Mouse (Mus musculus) gastrocnemius, adult 8-10 months (tissue): ENCODE measurements around the gene Trpc1. TPM values are rescaled to one million over a fixed set of nuclear protein-coding genes. Genes with fewer than 3 reads are reported as not detected.
A peak's percentile ranks its signal among the peaks of the same experiment; 100 is the strongest.

Experiments
- DNase-seq, 2 experiments: peaks; one replicate each; pipeline ENCODE4 v3.0.0; 2022; ENCODE audit warnings: low spot score in 2 of 2
- total RNA-seq, 4 experiments: library from RNA; stranded (reverse); gene quantifications; 2 replicates each; pipeline ENCODE4 v1.2.4; 2022

Trpc1 gene
- 1 to 10 TPM in 2 of 4 experiments, under 1 TPM in 2; 0.72 to 1.2 (median 1.0) TPM for total RNA-seq

- peak; percentile 11 to 41 for DNase-seq
These were observed at the start of gene Trpc1 for GRCm38 (mm10) chr9:95750037-95750511. Trpc1 (minus strand) TSS chr9:95750375.

DNA sequence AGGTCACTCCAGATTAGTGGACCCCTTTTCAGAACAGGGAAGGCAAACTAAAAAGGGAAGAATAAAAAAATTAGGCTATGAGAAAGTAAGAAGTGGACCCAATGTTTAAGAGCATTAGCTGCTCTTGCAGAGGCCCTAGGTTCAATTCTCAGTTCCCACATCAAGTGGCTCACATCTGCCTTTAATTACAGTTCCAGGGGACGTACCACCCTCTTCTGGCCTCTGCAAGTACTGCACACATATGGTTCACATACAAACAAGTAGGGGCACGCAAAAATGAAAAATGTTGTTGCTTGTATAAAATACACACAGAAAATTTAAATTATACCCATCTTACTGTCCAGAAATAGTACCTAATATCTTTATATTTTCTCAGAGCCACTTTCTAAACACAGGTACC lies 46.1 kb upstream of the Trpc1 start:
- no peak for DNase-seq

DNA sequence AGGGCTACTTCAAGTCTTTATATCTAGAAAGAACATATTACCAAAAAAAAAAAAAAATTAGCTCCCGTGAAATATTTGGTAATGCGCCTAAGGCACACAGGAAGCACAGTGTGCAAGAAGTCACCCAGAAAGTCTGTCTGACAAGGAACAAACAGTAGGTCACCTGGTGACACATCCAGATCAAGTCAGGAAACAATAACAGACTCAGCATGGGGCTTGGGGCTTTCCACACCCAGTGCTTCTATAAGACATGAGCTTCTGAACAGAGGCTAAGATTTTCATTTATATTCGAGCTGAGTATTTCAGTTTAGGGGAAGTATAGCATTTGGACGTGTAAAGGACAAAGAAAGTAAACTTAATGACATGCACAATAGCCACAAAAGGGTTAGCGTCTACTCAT lies 45.7 kb upstream of the Trpc1 start:
- no peak for DNase-seq

DNA sequence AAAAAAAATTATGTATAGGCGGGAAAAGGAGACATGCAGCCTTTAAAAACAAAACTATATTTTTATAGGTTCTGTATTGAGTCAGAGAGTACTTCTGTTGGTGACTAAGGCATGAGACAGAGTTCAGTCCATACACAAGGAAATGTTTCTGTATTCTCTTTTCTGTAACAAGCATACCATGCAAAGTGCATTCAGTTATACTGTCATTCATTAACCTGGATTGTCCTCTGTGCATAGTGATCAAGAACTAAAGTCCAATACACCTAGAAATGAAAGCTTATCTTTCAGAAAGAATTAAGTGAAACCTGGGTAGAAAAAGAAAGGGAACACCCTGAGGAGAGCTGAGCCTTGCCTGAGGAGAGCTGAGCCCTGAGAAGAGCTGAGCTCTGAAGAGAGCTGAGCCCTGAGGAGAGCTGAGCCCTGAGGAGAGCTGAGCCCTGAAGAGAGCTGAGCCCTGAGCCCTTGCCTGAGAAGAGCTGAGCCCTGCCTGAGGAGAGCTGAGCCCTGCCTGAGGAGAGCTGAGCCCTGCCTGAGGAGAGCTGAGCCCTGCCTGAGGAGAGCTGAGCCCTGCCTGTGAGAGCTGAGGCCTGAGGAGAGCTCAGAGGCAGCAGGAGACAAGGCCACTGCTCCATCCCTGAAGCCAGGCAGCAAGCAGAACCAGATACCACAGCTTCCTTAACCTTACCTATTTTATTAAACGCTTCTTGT lies 45.1 kb upstream of the Trpc1 start:
- no peak for DNase-seq

DNA sequence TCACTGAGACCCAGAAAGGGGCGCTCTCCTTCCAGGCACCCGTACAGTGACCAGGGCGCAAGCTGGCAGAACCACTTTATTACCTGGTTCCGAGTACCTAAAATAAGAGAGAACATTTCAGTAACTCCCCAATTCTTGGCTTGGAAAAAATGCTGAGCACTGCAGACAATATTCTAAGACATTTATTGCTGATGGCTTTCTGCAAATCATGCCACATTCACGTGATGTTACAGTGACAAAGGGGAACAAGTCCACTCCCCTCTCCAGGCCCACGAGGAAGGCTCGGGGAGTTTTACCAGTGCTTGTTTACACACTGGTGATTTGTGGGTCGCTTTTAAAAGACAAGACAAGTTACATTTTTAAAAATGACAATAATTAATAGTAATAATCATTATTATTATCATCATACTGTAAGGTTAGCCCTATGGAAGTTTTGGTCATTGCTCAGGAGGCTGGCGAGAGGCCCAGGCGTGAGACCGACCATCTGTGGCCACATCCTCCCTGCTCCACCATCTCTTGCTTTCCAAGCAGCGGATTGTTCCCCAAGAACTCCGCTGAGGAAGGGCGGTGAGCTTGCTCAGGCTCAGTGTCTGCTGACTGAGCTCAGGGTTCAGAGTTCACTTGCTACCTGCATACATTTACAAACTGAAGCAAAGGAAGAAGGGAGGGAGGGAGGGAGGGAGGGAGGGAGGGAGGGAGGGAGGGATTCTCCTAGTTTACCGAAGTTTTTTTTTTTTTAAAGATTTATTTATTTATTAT lies 44.0 kb upstream of the Trpc1 start:
- DNase-seq: no peak

DNA sequence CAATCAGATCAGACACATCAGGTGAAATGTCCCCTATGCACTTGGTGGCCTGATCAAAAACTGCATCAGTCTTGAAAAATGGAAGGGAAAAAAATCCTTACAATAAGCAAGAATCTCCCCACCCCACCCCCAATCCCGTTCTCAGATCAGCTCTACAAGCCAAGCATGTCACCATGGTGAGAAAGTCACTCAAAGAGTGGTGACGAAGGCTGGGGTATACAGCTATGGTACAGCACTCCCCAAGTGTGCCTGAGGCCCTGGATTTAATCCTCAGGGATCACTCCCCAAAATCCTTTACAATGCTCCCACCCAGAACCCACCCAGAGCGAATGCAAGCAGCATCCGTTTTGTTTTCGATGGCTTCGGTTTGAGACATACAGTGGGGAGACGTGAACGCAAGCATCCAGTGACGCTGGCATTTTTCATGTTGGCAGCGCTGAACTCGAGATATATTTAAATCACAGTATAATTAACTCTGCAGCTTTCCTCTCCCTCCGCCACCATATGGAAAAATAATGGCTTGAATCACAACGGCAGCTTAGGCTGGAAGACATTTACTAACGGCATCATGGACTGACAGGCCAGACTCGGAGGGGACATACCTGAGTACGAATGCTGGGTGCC lies 34.8 kb upstream of the Trpc1 start:
- DNase-seq: no peak

DNA sequence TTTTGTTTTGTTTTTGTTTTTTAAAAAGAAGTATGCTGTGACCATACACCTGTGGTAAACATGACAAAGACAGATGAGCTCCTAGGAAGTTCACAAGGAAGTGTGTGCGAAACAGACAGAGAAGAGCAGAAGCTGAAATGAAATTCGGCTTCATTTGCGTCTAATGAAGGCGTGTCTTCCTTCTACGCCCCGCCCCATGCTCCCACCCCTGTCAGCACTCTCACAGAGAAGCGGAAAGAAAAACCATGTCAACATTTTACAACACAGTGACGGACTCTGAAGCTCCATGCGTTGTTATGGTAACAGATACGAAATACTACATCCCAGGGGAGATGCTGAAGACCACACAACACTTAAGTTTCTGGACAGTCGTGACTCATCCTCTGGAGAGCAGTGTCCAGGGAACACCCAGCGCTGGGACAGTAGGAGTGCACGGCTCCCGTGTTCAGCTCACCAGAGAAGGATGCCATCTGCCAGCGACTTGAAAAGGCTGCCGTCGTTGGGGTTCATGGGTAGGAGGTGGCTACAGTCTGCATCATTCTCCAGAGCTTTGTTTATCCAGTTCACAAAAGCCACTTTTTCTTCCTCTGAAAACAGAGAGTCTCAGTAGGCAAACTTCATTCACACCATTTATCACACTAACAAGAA lies 33.6 kb upstream of the Trpc1 start:
- DNase-seq: no peak

GRCm38 (mm10) chr9:95771671-95772070 lies 21.5 kb upstream of the Trpc1 start:
- no peak for DNase-seq

DNA sequence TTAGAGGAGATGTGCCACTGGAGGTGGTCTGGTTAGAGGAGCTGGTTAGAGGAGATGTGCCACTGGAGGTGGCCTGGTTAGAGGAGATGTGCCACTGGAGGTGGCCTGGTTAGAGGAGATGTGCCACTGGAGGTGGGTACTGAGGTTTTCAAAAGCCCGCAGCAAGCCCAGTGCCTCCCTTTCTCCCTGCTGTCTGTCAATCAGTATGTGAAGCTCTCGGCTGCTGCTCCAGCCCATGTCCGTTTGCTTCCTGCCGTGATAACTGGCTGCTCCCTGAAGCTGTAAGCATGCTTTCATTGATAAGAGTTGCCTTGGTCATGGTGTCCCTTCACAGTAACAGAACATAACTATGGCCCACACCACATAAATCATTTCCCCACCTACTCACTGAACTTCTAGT lies 13.0 kb upstream of the Trpc1 start:
- DNase-seq: no peak

- DNase-seq: no peak
These were observed 12.1 kb upstream of the Trpc1 start for GRCm38 (mm10) chr9:95762228-95762627.

DNA sequence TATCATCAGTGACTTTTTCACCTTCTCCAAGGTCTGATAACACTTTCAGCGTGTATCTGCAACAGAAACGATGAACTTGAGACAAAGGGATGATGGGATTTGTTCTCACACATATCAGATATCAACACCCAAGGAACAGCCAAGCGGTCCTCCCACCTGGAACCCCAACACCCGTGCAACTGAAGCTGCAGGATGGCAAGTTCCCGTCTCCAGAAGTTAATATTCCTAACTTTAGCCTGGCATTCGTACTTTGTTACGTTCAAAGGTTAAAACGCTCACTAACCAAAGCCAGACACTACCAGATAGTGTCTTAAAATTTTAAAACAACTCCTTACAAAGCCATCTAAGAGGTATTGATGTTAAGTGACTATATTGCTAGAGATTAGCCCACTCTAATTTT lies 11.2 kb upstream of the Trpc1 start:
- DNase-seq: no peak

GRCm38 (mm10) chr9:95750746-95751145 lies 571 bp upstream of the Trpc1 start:
- DNase-seq: no peak

- DNase-seq: no peak
These were observed 680 bp downstream of the Trpc1 start for GRCm38 (mm10) chr9:95749461-95749928.

DNA sequence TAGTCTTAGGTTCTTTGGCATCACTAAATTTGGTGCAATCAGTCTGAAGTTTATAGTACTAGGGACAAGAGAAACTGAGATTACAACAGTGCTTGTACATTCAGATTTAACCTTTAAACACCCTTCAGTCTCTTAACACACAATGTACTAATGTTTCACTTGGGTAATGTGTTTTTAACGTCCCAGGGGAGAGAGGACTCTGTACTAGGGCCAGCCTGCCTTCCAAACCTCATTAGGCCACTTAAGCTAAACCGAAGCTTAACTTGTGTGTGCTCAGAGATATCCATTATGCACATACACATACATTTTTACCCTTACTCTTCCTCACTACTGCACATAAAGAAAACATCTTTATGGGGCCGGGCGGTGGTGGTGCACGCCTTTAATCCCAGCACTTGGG lies 2.9 kb downstream of the Trpc1 start:
- DNase-seq: no peak

- DNase-seq: no peak
These were observed 5.1 kb downstream of the Trpc1 start for GRCm38 (mm10) chr9:95744845-95745613.

GRCm38 (mm10) chr9:95736238-95736637 lies 13.9 kb downstream of the Trpc1 start:
- DNase-seq: no peak

DNA sequence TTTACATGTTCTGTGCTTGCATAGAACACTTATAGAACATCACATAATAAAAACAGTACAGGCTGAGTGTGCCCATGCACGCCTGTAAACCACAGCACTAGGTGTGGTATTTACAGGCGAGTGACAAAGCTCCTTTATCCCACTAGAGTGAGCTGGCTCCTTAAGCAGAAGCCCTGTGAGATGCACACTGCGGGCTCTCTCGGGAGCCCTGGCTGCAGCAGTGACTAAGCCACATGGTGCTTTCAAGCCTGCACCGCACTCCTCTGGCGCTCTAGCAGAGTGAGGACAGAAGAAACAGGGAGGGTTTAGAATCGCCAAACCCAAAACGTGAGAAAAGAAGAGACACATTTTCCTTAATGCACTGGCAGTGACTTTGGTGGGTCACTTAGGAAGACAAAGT lies 37.6 kb downstream of the Trpc1 start:
- no peak for DNase-seq

DNA sequence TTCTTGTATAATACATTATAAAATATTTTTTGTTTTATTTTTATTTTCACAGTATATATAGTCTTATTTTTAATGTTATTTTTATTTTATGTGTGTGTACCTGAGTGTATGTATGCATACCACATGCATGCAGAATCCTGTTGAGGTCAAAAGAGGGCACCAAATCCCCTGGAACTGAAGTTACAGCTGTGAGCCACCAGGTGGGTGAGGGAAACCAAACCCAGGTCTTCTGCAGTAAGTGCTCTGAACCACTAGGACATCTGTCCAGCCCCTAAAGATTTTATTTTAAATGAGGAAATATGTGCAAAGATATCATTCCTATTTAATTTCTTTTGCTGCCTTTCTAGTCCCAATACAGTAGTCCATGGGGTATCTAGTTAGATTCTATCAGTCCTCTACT lies 41.2 kb downstream of the Trpc1 start:
- DNase-seq: no peak

GRCm38 (mm10) chr9:95705371-95705770 lies 44.8 kb downstream of the Trpc1 start:
- no peak for DNase-seq

GRCm38 (mm10) chr9:95704078-95704477 lies 46.1 kb downstream of the Trpc1 start:
- DNase-seq: no peak

GRCm38 (mm10) chr9:95699273-95699672 lies 50.9 kb downstream of the Trpc1 start:
- no peak for DNase-seq
